Mouse (Mus musculus) T-cell, adult 66 days (primary cell): ENCODE measurements around the gene Gm13212. TPM values are rescaled to one million over a fixed set of nuclear protein-coding genes. Genes with fewer than 3 reads are reported as not detected.

Experiments
- total RNA-seq, 2 experiments: library from RNA; stranded (reverse); gene quantifications; 3 replicates in 1 of 2; 4 replicates in 1 of 2; pipeline ENCODE4 v1.2.4; 2023

Gm13212 gene
- total RNA-seq: 10 to 100 TPM in 1 of 2 experiments, 1 to 10 TPM in 1; 9.1 to 12.9 TPM

DNA sequence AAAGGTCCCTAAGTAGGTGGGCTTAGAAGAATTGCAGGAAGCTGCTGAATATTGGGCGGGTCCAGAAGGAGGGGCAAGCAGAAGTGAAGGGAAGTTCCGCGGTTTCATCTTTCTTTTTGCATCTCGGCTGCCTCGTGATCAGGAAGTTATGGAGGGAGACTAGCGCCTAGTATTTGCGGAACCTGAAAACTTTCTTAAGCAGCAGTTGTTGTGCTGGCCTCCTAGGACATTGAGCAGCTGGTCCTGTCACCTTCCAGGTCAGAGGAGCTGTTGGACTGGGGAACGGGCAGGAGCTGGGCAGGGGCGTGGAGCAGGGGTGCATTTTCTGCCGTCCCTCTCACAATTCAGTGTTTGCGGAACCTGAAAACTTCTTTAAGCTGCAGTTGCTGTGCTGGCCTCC, at the start of gene Gm13212:
Gene Gm13212, plus strand, starts transcription at position 89 of the 400 bp plus-strand sequence.

DNA sequence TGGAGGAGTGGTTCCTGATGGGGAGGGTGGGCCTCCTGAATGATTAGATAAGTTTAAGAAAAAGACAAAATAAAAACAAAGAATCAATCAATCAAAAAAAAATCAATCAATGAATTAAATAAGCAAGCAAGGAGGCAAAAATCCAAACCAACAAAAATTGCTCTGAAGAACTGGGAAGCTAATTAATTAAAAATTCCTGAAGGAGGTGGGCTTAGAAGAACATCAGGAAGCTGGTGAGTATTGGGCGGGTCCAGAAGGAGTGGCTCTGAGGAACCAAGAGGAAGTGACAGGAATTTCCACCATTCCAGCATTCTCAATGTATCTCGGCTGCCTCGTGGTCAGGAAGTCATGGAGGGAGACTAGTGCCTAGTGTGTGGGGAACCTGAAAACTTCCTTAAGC, 85.4 kb downstream of the Gm13212 start, which contains the start of gene Zfp980:
Gene Zfp980, plus strand, starts transcription at position 301 of the 400 bp plus-strand sequence.

Other genes with a start within 250 kb of the Gm13212 start
- gene Zfp990, start 74.4 kb upstream of the Gm13212 start, total RNA-seq: 1 to 10 TPM; 2.9 to 4.0 TPM
- 1 to 10 TPM in 1 of 2 experiments, under 1 TPM in 1; 0.38 to 1.1 TPM for gene Zfp980, start 85.5 kb downstream of the Gm13212 start, total RNA-seq